Mouse (Mus musculus): ENCODE results near the gene Pnkp. TPM values are rescaled to one million over a fixed set of nuclear protein-coding genes. Genes with fewer than 3 reads are reported as not detected.
A peak's percentile ranks its signal among the peaks of the same experiment; 100 is the strongest.

The Pnkp gene
- polyA plus RNA-seq, 2 experiments: 14.3 to 15.6 TPM

DNA sequence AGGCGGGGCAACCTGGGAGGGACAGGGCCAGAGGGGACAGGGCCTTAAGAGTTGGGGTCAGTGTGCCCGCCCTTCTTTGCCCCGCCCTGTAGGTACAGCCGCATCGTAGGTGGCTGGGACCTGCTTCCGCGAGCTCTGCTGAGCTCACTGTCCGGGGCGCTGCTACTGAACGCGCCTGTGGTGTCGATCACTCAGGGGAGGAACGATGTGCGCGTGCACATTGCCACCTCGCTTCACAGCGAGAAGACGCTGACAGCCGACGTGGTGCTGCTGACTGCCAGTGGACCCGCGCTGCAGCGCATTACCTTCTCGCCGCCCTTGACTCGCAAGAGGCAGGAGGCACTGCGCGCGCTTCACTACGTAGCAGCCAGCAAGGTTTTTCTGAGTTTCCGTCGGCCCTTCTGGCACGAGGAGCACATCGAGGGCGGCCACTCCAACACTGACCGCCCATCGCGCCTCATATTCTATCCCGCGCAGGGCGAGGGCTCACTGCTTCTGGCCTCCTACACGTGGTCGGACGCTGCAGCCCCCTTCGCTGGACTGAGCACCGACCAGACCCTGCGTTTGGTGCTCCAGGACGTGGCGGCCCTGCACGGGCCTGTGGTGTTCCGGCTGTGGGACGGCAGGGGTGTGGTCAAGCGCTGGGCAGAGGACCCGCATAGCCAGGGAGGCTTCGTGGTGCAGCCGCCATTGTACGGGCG lies 17.3 kb upstream of the Pnkp start:
- 2% methylated on average over 58 of the region's 58 CpGs for WGBS (ENCODE audit: insufficient replicate concordance)
- peak overlapping the region in 1 of 2 experiments; percentile 10; a peak in 2 of 4 replicates for H3K4me3 ChIP-seq (ENCODE audit: insufficient read depth in 1 of 2, low read depth in 2 of 2, low read length in 2 of 2)
- H3K9me3 ChIP-seq (ENCODE audit: control insufficient read depth, low read length): no peaks in the 10 kb centered on the region
- ATAC-seq (ENCODE audit: insufficient read depth) (0 out of 2 replicates have a peak, but pooled peaks have one; percentile 11), DNase-seq (ENCODE audit: low read depth in 3 of 3, low spot score in 3 of 3) (no peak)
- H3K27me3 ChIP-seq (ENCODE audit: control insufficient read depth, insufficient read depth, low read length): peaks cover 6% of the 10 kb centered on the region
- H3K4me1 ChIP-seq (replicated peaks; ENCODE audit: control insufficient read depth in 2 of 2, insufficient read depth in 2 of 2, low read length in 1 of 2): peaks cover 0 to 2% of the 10 kb centered on the region in 2 experiments; a peak in 2 of 4 replicates
- no peak for TF ChIP-seq EP300 (IDR thresholded peaks at IDR 0.05; ENCODE audit: low read depth)
- no peak for TF ChIP-seq CTCF (IDR thresholded peaks at IDR 0.05; ENCODE audit: low read depth)
- no peaks in the 10 kb centered on the region; the same call in none of the 2 replicates for H3K36me3 ChIP-seq (replicated peaks; ENCODE audit: control insufficient read depth, insufficient read depth, low read depth)
- no peak overlapping the region for H3K27ac ChIP-seq
- H3K4me2 ChIP-seq (ENCODE audit: low read depth): peak overlapping the region; percentile 38
- no peak overlapping the region for H3K9ac ChIP-seq (replicated peaks)

DNA sequence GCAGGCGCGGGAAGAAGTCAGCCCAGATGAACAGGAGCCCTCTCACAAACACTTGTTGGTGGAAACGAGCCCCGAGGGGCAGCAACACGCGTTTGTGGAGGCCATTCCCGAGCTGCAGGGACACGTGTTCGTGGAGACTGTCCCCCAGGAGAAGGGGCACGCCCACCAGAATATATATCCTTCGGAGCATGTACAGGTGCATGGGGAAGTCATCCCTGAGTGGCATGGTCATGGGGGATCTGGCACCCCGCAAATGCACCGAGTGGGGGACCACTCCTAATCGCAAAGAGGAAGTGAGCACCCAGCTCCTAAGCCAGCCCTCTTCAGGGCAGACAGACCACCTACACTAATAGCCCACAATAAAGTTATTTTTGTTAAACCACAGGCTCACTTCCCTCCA lies 16.5 kb upstream of the Pnkp start:
- H3K27ac ChIP-seq: no peak overlapping the region
- no peak overlapping the region; the same call in 1 of the 2 replicates for H3K4me2 ChIP-seq (ENCODE audit: low read depth)
- H3K9me3 ChIP-seq (ENCODE audit: control insufficient read depth, low read length): no peaks in the 10 kb centered on the region
- no peaks in the 10 kb centered on the region; the same call in none of the 2 replicates for H3K36me3 ChIP-seq (replicated peaks; ENCODE audit: control insufficient read depth, insufficient read depth, low read depth)
- H3K9ac ChIP-seq (replicated peaks): no peak overlapping the region
- WGBS (ENCODE audit: insufficient replicate concordance): 25% methylated on average over 14 of the region's 14 CpGs
- no peak overlapping the region for H3K4me3 ChIP-seq (ENCODE audit: insufficient read depth in 1 of 2, low read depth in 2 of 2, low read length in 2 of 2)
- ATAC-seq (ENCODE audit: insufficient read depth) (no peak), DNase-seq (ENCODE audit: low read depth in 3 of 3, low spot score in 3 of 3) (no peak)
- H3K4me1 ChIP-seq (replicated peaks; ENCODE audit: control insufficient read depth in 2 of 2, insufficient read depth in 2 of 2, low read length in 1 of 2): peaks cover 0 to 2% of the 10 kb centered on the region in 2 experiments; a peak in 2 of 4 replicates
- TF ChIP-seq CTCF (IDR thresholded peaks at IDR 0.05; ENCODE audit: low read depth) (no peak), EP300 (IDR thresholded peaks at IDR 0.05; ENCODE audit: low read depth) (no peak)
- H3K27me3 ChIP-seq (ENCODE audit: control insufficient read depth, insufficient read depth, low read length): peaks cover 6% of the 10 kb centered on the region

DNA sequence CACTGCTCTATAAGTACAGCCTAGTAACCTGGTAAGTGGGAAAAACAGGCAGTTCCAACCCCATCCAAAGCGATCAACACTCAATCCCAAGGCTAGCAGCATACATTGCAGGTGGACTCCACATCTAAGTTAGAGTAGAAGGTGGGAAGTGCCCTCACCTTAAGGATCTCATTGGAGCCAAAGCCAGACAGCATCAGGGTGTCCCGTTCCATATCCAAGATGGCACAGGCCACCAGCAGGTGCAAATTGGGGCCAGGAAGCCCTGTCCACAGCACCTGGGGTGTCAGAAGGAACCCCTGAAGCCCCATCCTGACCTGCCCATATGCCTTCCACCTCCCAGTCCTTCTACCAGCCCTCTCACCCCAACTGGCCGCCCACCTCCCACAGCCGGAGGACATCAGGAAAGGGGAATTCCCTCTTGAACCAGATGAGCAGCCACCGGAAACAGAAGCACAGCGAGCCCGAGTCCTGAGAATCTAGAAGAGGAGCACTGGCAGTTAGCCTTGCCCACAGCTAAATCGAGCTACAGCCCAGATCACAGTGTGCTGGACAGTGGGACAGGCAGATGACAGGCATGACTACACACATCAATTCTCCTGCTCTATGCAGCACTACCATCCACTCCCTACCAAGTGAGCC lies 15.0 kb upstream of the Pnkp start:
- H3K27me3 ChIP-seq (ENCODE audit: control insufficient read depth, insufficient read depth, low read length): peaks cover 6% of the 10 kb centered on the region
- DNase-seq (ENCODE audit: low read depth in 3 of 3, low spot score in 3 of 3) (no peak), ATAC-seq (ENCODE audit: insufficient read depth) (no peak)
- 73% methylated on average over 8 of the region's 8 CpGs for WGBS (ENCODE audit: insufficient replicate concordance)
- peaks cover 0 to 2% of the 10 kb centered on the region in 2 experiments; a peak in 2 of 4 replicates for H3K4me1 ChIP-seq (replicated peaks; ENCODE audit: control insufficient read depth in 2 of 2, insufficient read depth in 2 of 2, low read length in 1 of 2)
- H3K9ac ChIP-seq (replicated peaks): no peak overlapping the region
- TF ChIP-seq EP300 (IDR thresholded peaks at IDR 0.05; ENCODE audit: low read depth) (no peak), CTCF (IDR thresholded peaks at IDR 0.05; ENCODE audit: low read depth) (no peak)
- H3K4me2 ChIP-seq (ENCODE audit: low read depth): no peak overlapping the region
- H3K4me3 ChIP-seq (ENCODE audit: insufficient read depth in 1 of 2, low read depth in 2 of 2, low read length in 2 of 2): no peak overlapping the region
- H3K9me3 ChIP-seq (ENCODE audit: control insufficient read depth, low read length): no peaks in the 10 kb centered on the region
- H3K36me3 ChIP-seq (replicated peaks; ENCODE audit: control insufficient read depth, insufficient read depth, low read depth): peaks cover 7% of the 10 kb centered on the region
- no peak overlapping the region for H3K27ac ChIP-seq

DNA sequence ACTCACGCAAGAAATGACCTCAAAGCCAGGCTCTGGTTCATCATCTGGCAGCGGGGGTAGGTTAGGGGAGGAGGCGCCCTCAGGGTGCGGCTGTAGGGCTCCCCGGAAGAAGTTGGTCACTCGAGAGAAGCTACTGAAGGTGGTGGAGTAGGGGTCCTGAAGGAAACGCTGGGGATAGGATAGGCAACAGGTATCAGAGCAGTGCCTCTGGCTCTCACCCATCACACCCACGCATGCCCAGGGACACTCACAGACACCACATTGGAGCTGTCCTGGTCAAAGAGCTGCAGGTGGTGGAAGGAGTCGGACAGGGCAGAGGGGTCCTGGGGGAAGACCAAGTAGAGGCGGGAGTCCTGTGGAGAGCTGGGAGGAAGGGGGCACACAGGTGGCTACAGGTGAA lies 11.9 kb upstream of the Pnkp start:
- Histone ChIP-seq H3K4me3 (ENCODE audit: insufficient read depth in 1 of 2, low read depth in 2 of 2, low read length in 2 of 2) (no peak overlapping the region), H3K9me3 (ENCODE audit: control insufficient read depth, low read length) (no peaks in the 10 kb centered on the region), H3K9ac (replicated peaks) (no peak overlapping the region), H3K4me2 (ENCODE audit: low read depth) (no peak overlapping the region), H3K36me3 (replicated peaks; ENCODE audit: control insufficient read depth, insufficient read depth, low read depth) (peaks cover 7% of the 10 kb centered on the region), H3K27ac (no peak overlapping the region), H3K27me3 (ENCODE audit: control insufficient read depth, insufficient read depth, low read length) (peaks cover 2% of the 10 kb centered on the region; the same call in 1 of the 2 replicates), H3K4me1 (replicated peaks; ENCODE audit: control insufficient read depth in 2 of 2, insufficient read depth in 2 of 2, low read length in 1 of 2) (peaks cover 8% of the 10 kb centered on the region in 2 experiments)
- no peak for ATAC-seq (ENCODE audit: insufficient read depth)
- no peak for DNase-seq (ENCODE audit: low read depth in 3 of 3, low spot score in 3 of 3)
- WGBS (ENCODE audit: insufficient replicate concordance): 83% methylated on average over 10 of the region's 10 CpGs
- no peak for TF ChIP-seq EP300 (IDR thresholded peaks at IDR 0.05; ENCODE audit: low read depth)

DNA sequence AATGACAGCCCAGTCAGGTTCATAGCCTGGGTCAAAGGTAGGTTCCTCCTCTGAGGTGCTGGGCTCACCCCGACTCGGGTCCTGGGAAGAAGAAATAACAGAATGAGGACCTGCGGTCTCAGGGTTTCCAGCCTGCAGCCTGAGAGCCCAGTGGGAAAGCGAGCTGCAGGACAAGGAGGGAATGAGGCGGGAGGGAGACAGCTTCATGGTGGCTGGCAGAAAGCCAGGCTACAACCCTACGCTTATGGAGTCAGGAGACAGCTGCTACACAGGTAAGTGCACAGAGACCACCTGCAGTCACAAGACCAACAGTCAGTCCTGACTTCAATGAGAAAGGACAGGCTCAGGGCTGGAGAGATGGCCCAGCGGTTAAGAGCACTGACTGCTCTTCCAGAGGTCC lies 10.1 kb upstream of the Pnkp start:
- DNase-seq (ENCODE audit: low read depth in 3 of 3, low spot score in 3 of 3) (no peak), ATAC-seq (ENCODE audit: insufficient read depth) (no peak)
- Histone ChIP-seq H3K27me3 (ENCODE audit: control insufficient read depth, insufficient read depth, low read length) (no peaks in the 10 kb centered on the region), H3K9ac (replicated peaks) (no peak overlapping the region), H3K4me3 (ENCODE audit: insufficient read depth in 1 of 2, low read depth in 2 of 2, low read length in 2 of 2) (no peak overlapping the region), H3K4me1 (replicated peaks; ENCODE audit: control insufficient read depth in 2 of 2, insufficient read depth in 2 of 2, low read length in 1 of 2) (peaks cover 15 to 21% of the 10 kb centered on the region in 2 experiments), H3K27ac (no peak overlapping the region), H3K9me3 (ENCODE audit: control insufficient read depth, low read length) (no peaks in the 10 kb centered on the region), H3K4me2 (ENCODE audit: low read depth) (no peak overlapping the region), H3K36me3 (replicated peaks; ENCODE audit: control insufficient read depth, insufficient read depth, low read depth) (peaks cover 7% of the 10 kb centered on the region)
- TF ChIP-seq CTCF (IDR thresholded peaks at IDR 0.05; ENCODE audit: low read depth) (no peak), EP300 (IDR thresholded peaks at IDR 0.05; ENCODE audit: low read depth) (no peak)
- WGBS (ENCODE audit: insufficient replicate concordance): 80% methylated on average over 7 of the region's 7 CpGs

Measured in liver, embryonic 14.5 days (tissue).